Mouse (Mus musculus) olfactory bulb, adult 2 months (tissue): ENCODE data around the gene Npc2.

Experiments used
- CTCF ChIP-seq: fragments of 200-500 bp; IDR thresholded peaks from 2 replicates; pipeline ENCODE4 v1.5.1; 2012; ENCODE audit warnings: low read depth, mild to moderate bottlenecking, low read length, moderate library complexity; ENCODE audit not compliant: insufficient read depth
- POLR2A ChIP-seq: fragments of 200-500 bp; IDR thresholded peaks from 2 replicates; pipeline ENCODE4 v1.6.1; 2012; ENCODE audit warnings: mild to moderate bottlenecking, low read depth, low read length, moderate library complexity; ENCODE audit not compliant: insufficient read depth

DNA sequence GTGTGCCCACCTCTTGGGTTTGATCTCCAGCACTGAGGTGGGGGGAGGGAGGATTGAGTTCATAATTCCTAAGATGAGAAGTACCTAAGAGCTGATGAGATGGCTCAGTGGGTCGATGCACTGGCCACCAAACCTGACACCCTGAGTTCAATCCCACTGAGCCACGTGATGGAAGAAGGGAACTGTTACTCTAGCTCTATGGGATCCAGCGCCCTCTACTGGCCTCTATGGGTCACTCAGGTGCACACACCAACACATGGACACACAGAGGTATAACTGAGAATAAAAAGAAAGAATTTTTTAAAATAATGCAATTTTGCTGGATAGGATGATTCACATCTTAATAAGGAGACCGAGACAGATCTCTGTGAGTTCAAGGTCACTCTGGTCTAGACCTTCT, 45.5 kb upstream of the Npc2 start:
- TF ChIP-seq POLR2A, result no peak
- no peak for TF ChIP-seq CTCF
